Mouse (Mus musculus): ENCODE data around the gene Olfr132. TPM values are rescaled to one million over a fixed set of nuclear protein-coding genes. Genes with fewer than 3 reads are reported as not detected.
"Not testable (repeated sequence)": the region's sequence is repeated elsewhere in the genome, so short reads cannot be mapped to it uniquely, and the experiment has no call there.

The Olfr132 gene
- not detected in 2 replicates for polyA plus RNA-seq (2012)

GRCm38 (mm10) chr17:38134426-38134825, at the start of gene Olfr132:
Gene Olfr132, minus strand, starts transcription at chr17:38134526.
- H3K36me3 ChIP-seq (ENCODE audit: control insufficient read depth), result no peaks in the 10 kb centered on the region
- H3K9me3 ChIP-seq (ENCODE audit: control insufficient read depth, low read length), result no peaks in the 10 kb centered on the region
- no peak within 1 kb of the TSS for H3K4me3 ChIP-seq (replicated peaks)
- no peaks in the 10 kb centered on the region for H3K4me1 ChIP-seq (ENCODE audit: control insufficient read depth)
- no peaks in the 10 kb centered on the region for H3K27me3 ChIP-seq (ENCODE audit: control insufficient read depth)
- no peak for TF ChIP-seq TAL1 (IDR thresholded peaks at IDR 0.05; ENCODE audit: low read length)
- TF ChIP-seq GATA1 (IDR thresholded peaks at IDR 0.05; ENCODE audit: low read length), result no peak

- Histone ChIP-seq H3K4me3 (replicated peaks) (no peak within 1 kb of the TSS), H3K27me3 (ENCODE audit: control insufficient read depth) (no peaks in the 10 kb centered on the region), H3K36me3 (ENCODE audit: control insufficient read depth) (no peaks in the 10 kb centered on the region), H3K9me3 (ENCODE audit: control insufficient read depth, low read length) (no peaks in the 10 kb centered on the region), H3K4me1 (ENCODE audit: control insufficient read depth) (no peaks in the 10 kb centered on the region)
- no peak for TF ChIP-seq TAL1 (IDR thresholded peaks at IDR 0.05; ENCODE audit: low read length)
- TF ChIP-seq GATA1 (IDR thresholded peaks at IDR 0.05; ENCODE audit: low read length), result no peak
Measured at GRCm38 (mm10) chr17:38171088-38171487, 36.8 kb upstream of the Olfr132 start, which contains the start of gene Olfr134. Gene Olfr134, plus strand, starts transcription at chr17:38171388.

- H3K4me3 ChIP-seq (replicated peaks), result no peak within 1 kb of the TSS
Measured at GRCm38 (mm10) chr17:38144981-38145380, 10.7 kb upstream of the Olfr132 start, which contains the start of gene Olfr133. Gene Olfr133, plus strand, starts transcription at chr17:38145281.

GRCm38 (mm10) chr17:38125371-38125770, 9.0 kb downstream of the Olfr132 start:
- not testable (repeated sequence) for H3K36me3 ChIP-seq (ENCODE audit: control insufficient read depth); H3K27me3 ChIP-seq (ENCODE audit: control insufficient read depth); H3K4me1 ChIP-seq (ENCODE audit: control insufficient read depth); H3K4me3 ChIP-seq (replicated peaks)
- peaks cover 16% of the 10 kb centered on the region for H3K9me3 ChIP-seq (ENCODE audit: control insufficient read depth, low read length)

More at GRCm38 (mm10) chr17:38144981-38145380, 10.7 kb upstream of the Olfr132 start, which contains the start of gene Olfr133:
- Histone ChIP-seq H3K9me3 (ENCODE audit: control insufficient read depth, low read length) (no peaks in the 10 kb centered on the region), H3K36me3 (ENCODE audit: control insufficient read depth) (no peaks in the 10 kb centered on the region), H3K4me1 (ENCODE audit: control insufficient read depth) (no peaks in the 10 kb centered on the region), H3K27me3 (ENCODE audit: control insufficient read depth) (no peaks in the 10 kb centered on the region)
- TF ChIP-seq TAL1 (IDR thresholded peaks at IDR 0.05; ENCODE audit: low read length) (no peak), GATA1 (IDR thresholded peaks at IDR 0.05; ENCODE audit: low read length) (no peak)

- not testable (repeated sequence) for H3K27me3 ChIP-seq (ENCODE audit: control insufficient read depth); H3K4me3 ChIP-seq (replicated peaks); H3K36me3 ChIP-seq (ENCODE audit: control insufficient read depth); H3K4me1 ChIP-seq (ENCODE audit: control insufficient read depth)
- peaks cover 16% of the 10 kb centered on the region for H3K9me3 ChIP-seq (ENCODE audit: control insufficient read depth, low read length)
Measured at GRCm38 (mm10) chr17:38124199-38124598, 10.1 kb downstream of the Olfr132 start.

GRCm38 (mm10) chr17:38088593-38088992, 45.7 kb downstream of the Olfr132 start, which contains the start of gene Olfr131:
Gene Olfr131, minus strand, starts transcription at chr17:38088693.
- no peak for TF ChIP-seq GATA1 (IDR thresholded peaks at IDR 0.05; ENCODE audit: low read length)
- no peak for TF ChIP-seq TAL1 (IDR thresholded peaks at IDR 0.05; ENCODE audit: low read length)
- H3K36me3 ChIP-seq (ENCODE audit: control insufficient read depth), result no peaks in the 10 kb centered on the region
- no peaks in the 10 kb centered on the region for H3K9me3 ChIP-seq (ENCODE audit: control insufficient read depth, low read length)
- no peak within 1 kb of the TSS for H3K4me3 ChIP-seq (replicated peaks)
- no peaks in the 10 kb centered on the region for H3K4me1 ChIP-seq (ENCODE audit: control insufficient read depth)
- no peaks in the 10 kb centered on the region for H3K27me3 ChIP-seq (ENCODE audit: control insufficient read depth)

- H3K9me3 ChIP-seq (ENCODE audit: control insufficient read depth, low read length), result peaks cover 12% of the 10 kb centered on the region
- H3K4me3 ChIP-seq (replicated peaks), result no peak overlapping the region
- no peaks in the 10 kb centered on the region for H3K36me3 ChIP-seq (ENCODE audit: control insufficient read depth)
- no peaks in the 10 kb centered on the region for H3K4me1 ChIP-seq (ENCODE audit: control insufficient read depth)
- H3K27me3 ChIP-seq (ENCODE audit: control insufficient read depth), result no peaks in the 10 kb centered on the region
- TF ChIP-seq TAL1 (IDR thresholded peaks at IDR 0.05; ENCODE audit: low read length), result no peak
- TF ChIP-seq GATA1 (IDR thresholded peaks at IDR 0.05; ENCODE audit: low read length), result no peak
Measured at GRCm38 (mm10) chr17:38082364-38082763, 52.0 kb downstream of the Olfr132 start.

Other genes with a start within 250 kb of the Olfr132 start
- not detected in 2 replicates for gene Olfr127, start 234.1 kb downstream of the Olfr132 start, polyA plus RNA-seq (2012)
- 0.04 TPM in 1 of 2 replicates, not detected in the other for gene Olfr128, start 214.0 kb downstream of the Olfr132 start, polyA plus RNA-seq (2012)
- not detected in 2 replicates for gene Olfr761, start 181.4 kb downstream of the Olfr132 start, polyA plus RNA-seq (2012)
- not detected in 2 replicates for gene Olfr129, start 74.4 kb downstream of the Olfr132 start, polyA plus RNA-seq (2012)
- not detected in 2 replicates for gene Olfr130, start 70.6 kb downstream of the Olfr132 start, polyA plus RNA-seq (2012)
- not detected in 2 replicates for gene Olfr131, start 45.8 kb downstream of the Olfr132 start, polyA plus RNA-seq (2012)
- not detected in 2 replicates for gene Olfr133, start 10.8 kb upstream of the Olfr132 start, polyA plus RNA-seq (2012)
- not detected in 2 replicates for gene Olfr134, start 36.9 kb upstream of the Olfr132 start, polyA plus RNA-seq (2012)
- not detected in 2 replicates for gene Olfr135, start 69.8 kb upstream of the Olfr132 start, polyA plus RNA-seq (2012)
- not detected in 2 replicates for gene Olfr138, start 126.5 kb upstream of the Olfr132 start, polyA plus RNA-seq (2012)
- not detected in 2 replicates for gene Olfr137, start 173.0 kb upstream of the Olfr132 start, polyA plus RNA-seq (2012)
- not detected in 2 replicates for gene Olfr136, start 195.3 kb upstream of the Olfr132 start, polyA plus RNA-seq (2012)